Mouse (Mus musculus) intestine, embryonic 16.5 days (tissue): ENCODE results near the gene Ankrd11. TPM values are rescaled to one million over a fixed set of nuclear protein-coding genes. Genes with fewer than 3 reads are reported as not detected.

Experiments used
- ATAC-seq: fragments of 200-750 bp; cut with Nextera tagmentation; 2 replicates; pipeline ENCODE4 v1.8.0; 2017; ENCODE audit warnings: moderate TSS enrichment, moderate library complexity
- H3K27ac ChIP-seq: fragments of 300-500 bp; sonication (generic); 2 replicates; pipeline ENCODE4 v1.5.1; 2014; ENCODE audit warnings: mild to moderate bottlenecking, low read length
- H3K27me3 ChIP-seq: fragments of 300-500 bp; sonication (generic); replicated peaks from 2 replicates; pipeline ENCODE4 v1.6.1; 2014; ENCODE audit warnings: low read length, control low read depth, mixed read lengths; ENCODE audit not compliant: control insufficient read depth, insufficient read depth
- H3K36me3 ChIP-seq: fragments of 300-500 bp; sonication (generic); 2 replicates; pipeline ENCODE4 v1.6.1; 2014; ENCODE audit warnings: low read length, control low read depth; ENCODE audit not compliant: control insufficient read depth, insufficient read depth
- H3K4me1 ChIP-seq: fragments of 300-500 bp; sonication (generic); 2 replicates; pipeline ENCODE4 v1.6.1; 2014; ENCODE audit warnings: low read length, control low read depth, mixed read lengths; ENCODE audit not compliant: control insufficient read depth, insufficient read depth
- H3K4me2 ChIP-seq: fragments of 300-500 bp; sonication (generic); 2 replicates; pipeline ENCODE4 v1.6.1; 2014; ENCODE audit warnings: low read depth, low read length, control low read depth
- H3K4me3 ChIP-seq: fragments of 300-500 bp; sonication (generic); 2 replicates; pipeline ENCODE4 v1.5.1; 2014; ENCODE audit warnings: mild to moderate bottlenecking, low read length
- H3K9ac ChIP-seq: fragments of 300-500 bp; sonication (generic); 2 replicates; pipeline ENCODE4 v1.6.1; 2014; ENCODE audit warnings: low read depth, low read length
- H3K9me3 ChIP-seq: fragments of 300-500 bp; sonication (generic); 2 replicates; pipeline ENCODE4 v1.6.1; 2016; ENCODE audit warnings: low read length, control low read depth; ENCODE audit not compliant: control insufficient read depth
- WGBS: fragments of 180-500 bp; shearing (Covaris S2); extraction: QIAGEN DNeasy Blood & Tissue Kit; methylation state at CpG from one replicate; pipeline ENCODE4 v1.1.7; 2014; 5-methylcytosine and 5-hydroxymethylcytosine counted together
- polyA plus RNA-seq: library from polyadenylated mRNA; unstranded; fragments of >200 nt; fragmentation: Nextera tagmentation; extraction: Ambion mirVana; gene quantifications from 2 replicates; pipeline ENCODE4 v1.2.1, GENCODE M21; 2015

The Ankrd11 gene
- polyA plus RNA-seq: 19.2 and 19.5 TPM in 2 replicates

GRCm38 (mm10) chr8:123042158-123042973 lies at the start of gene Ankrd11:
Ankrd11 (minus strand) TSS chr8:123042277.
- under 1% methylated on average over 74 of the region's 91 CpGs for WGBS
- Histone ChIP-seq H3K9ac (peak within 1 kb of the TSS; percentile 100), H3K27ac (peak within 1 kb of the TSS; percentile 97), H3K4me2 (peak within 1 kb of the TSS; percentile 79), H3K36me3 (no peaks in the 10 kb centered on the region), H3K4me3 (peak within 1 kb of the TSS; percentile 98), H3K9me3 (no peaks in the 10 kb centered on the region), H3K27me3 (no peaks in the 10 kb centered on the region), H3K4me1 (peaks cover 36% of the 10 kb centered on the region)
- ATAC-seq: peak; percentile 97

- Histone ChIP-seq H3K27ac (no peak overlapping the region), H3K9ac (no peak overlapping the region), H3K4me3 (no peak overlapping the region), H3K9me3 (no peaks in the 10 kb centered on the region), H3K27me3 (no peaks in the 10 kb centered on the region), H3K4me2 (no peak overlapping the region), H3K36me3 (peaks cover 19% of the 10 kb centered on the region), H3K4me1 (no peaks in the 10 kb centered on the region)
- no peak for ATAC-seq
- 86% methylated on average over 9 of the region's 9 CpGs for WGBS
These were observed 45.2 kb upstream of the Ankrd11 start for GRCm38 (mm10) chr8:123087289-123087688.

- no peaks in the 10 kb centered on the region for H3K9me3 ChIP-seq
- H3K27ac ChIP-seq: no peak overlapping the region
- no peak for ATAC-seq
- WGBS: 92% methylated on average over 12 of the region's 12 CpGs
- peaks cover 23% of the 10 kb centered on the region for H3K36me3 ChIP-seq
- no peak overlapping the region for H3K4me3 ChIP-seq
- H3K4me1 ChIP-seq: no peaks in the 10 kb centered on the region
- H3K4me2 ChIP-seq: no peak overlapping the region
- no peak overlapping the region for H3K9ac ChIP-seq
- no peaks in the 10 kb centered on the region for H3K27me3 ChIP-seq
These were observed 41.5 kb upstream of the Ankrd11 start for GRCm38 (mm10) chr8:123083610-123084009.

GRCm38 (mm10) chr8:123082993-123083392 lies 40.9 kb upstream of the Ankrd11 start:
- 78% methylated on average over 6 of the region's 6 CpGs for WGBS
- Histone ChIP-seq H3K4me3 (no peak overlapping the region), H3K9me3 (no peaks in the 10 kb centered on the region), H3K9ac (no peak overlapping the region), H3K36me3 (peaks cover 21% of the 10 kb centered on the region), H3K27ac (no peak overlapping the region), H3K4me2 (no peak overlapping the region), H3K27me3 (no peaks in the 10 kb centered on the region), H3K4me1 (no peaks in the 10 kb centered on the region)
- no peak for ATAC-seq

- H3K9me3 ChIP-seq: no peaks in the 10 kb centered on the region
- 72% methylated on average over 6 of the region's 6 CpGs for WGBS
- peaks cover 37% of the 10 kb centered on the region for H3K36me3 ChIP-seq
These were observed 35.1 kb upstream of the Ankrd11 start for GRCm38 (mm10) chr8:123077213-123077612.

GRCm38 (mm10) chr8:123071176-123071575 lies 29.1 kb upstream of the Ankrd11 start:
- Histone ChIP-seq H3K4me3 (no peak overlapping the region), H3K27me3 (no peaks in the 10 kb centered on the region), H3K36me3 (peaks cover 16% of the 10 kb centered on the region; the same call in 1 of the 2 replicates), H3K27ac (no peak overlapping the region), H3K9me3 (no peaks in the 10 kb centered on the region), H3K4me2 (no peak overlapping the region), H3K4me1 (peaks cover 7% of the 10 kb centered on the region), H3K9ac (no peak overlapping the region)
- ATAC-seq: no peak
- WGBS: 75% methylated on average over 4 of the region's 4 CpGs

More at GRCm38 (mm10) chr8:123077213-123077612, 35.1 kb upstream of the Ankrd11 start:
- Histone ChIP-seq H3K27me3 (no peaks in the 10 kb centered on the region), H3K4me3 (no peak overlapping the region), H3K4me2 (no peak overlapping the region), H3K9ac (no peak overlapping the region), H3K4me1 (no peaks in the 10 kb centered on the region), H3K27ac (no peak overlapping the region)
- peak; percentile 76 for ATAC-seq

GRCm38 (mm10) chr8:123066101-123066683 lies 24.1 kb upstream of the Ankrd11 start:
- no peak for ATAC-seq
- peak overlapping the region; percentile 79 for H3K4me2 ChIP-seq
- H3K27ac ChIP-seq: peak overlapping the region; percentile 88
- no peaks in the 10 kb centered on the region for H3K9me3 ChIP-seq
- peaks cover 4% of the 10 kb centered on the region; the same call in 1 of the 2 replicates for H3K36me3 ChIP-seq
- peak overlapping the region; percentile 89 for H3K4me3 ChIP-seq
- H3K27me3 ChIP-seq: no peaks in the 10 kb centered on the region
- H3K4me1 ChIP-seq: peaks cover 15% of the 10 kb centered on the region
- 29% methylated on average over 7 of the region's 7 CpGs for WGBS
- peak overlapping the region; percentile 96 for H3K9ac ChIP-seq

- H3K9ac ChIP-seq: peak overlapping the region; percentile 96
- H3K4me3 ChIP-seq: peak overlapping the region; percentile 89
- peak overlapping the region; percentile 79 for H3K4me2 ChIP-seq
- H3K27me3 ChIP-seq: no peaks in the 10 kb centered on the region
- H3K9me3 ChIP-seq: no peaks in the 10 kb centered on the region
- under 1% methylated on average over 83 of the region's 84 CpGs for WGBS
- H3K4me1 ChIP-seq: peaks cover 15% of the 10 kb centered on the region
- H3K36me3 ChIP-seq: 0 out of 2 replicates have a peak, but pooled peaks cover 4% of the 10 kb centered on the region
- ATAC-seq: peak; percentile 98
- peak overlapping the region; percentile 88 for H3K27ac ChIP-seq
These were observed 23.4 kb upstream of the Ankrd11 start for GRCm38 (mm10) chr8:123065214-123066100.

- H3K36me3 ChIP-seq: no peaks in the 10 kb centered on the region
- no peaks in the 10 kb centered on the region for H3K27me3 ChIP-seq
- peak overlapping the region; percentile 96 for H3K9ac ChIP-seq
- peak overlapping the region; percentile 89 for H3K4me3 ChIP-seq
- peak overlapping the region; percentile 61 for H3K4me2 ChIP-seq
- H3K27ac ChIP-seq: peak overlapping the region; percentile 88
- no peaks in the 10 kb centered on the region for H3K9me3 ChIP-seq
- ATAC-seq: peak; percentile 29
- H3K4me1 ChIP-seq: peaks cover 15% of the 10 kb centered on the region
- under 1% methylated on average over 14 of the region's 14 CpGs for WGBS
These were observed 22.7 kb upstream of the Ankrd11 start for GRCm38 (mm10) chr8:123064809-123065213.
